Mouse (Mus musculus) c-Kit-positive CD71-positive TER-119-positive erythroid progenitor cells, embryonic 14.5 days (primary cell): ENCODE data around the gene Hyal3.
"Not testable (repeated sequence)": the region's sequence is repeated elsewhere in the genome, so short reads cannot be mapped to it uniquely, and the experiment has no call there.

Source experiments
- DNase-seq: peaks from one replicate; pipeline ENCODE4 v3.0.0-alpha.2; 2013; ENCODE audit warnings: low spot score

Gene Hyal3

DNA sequence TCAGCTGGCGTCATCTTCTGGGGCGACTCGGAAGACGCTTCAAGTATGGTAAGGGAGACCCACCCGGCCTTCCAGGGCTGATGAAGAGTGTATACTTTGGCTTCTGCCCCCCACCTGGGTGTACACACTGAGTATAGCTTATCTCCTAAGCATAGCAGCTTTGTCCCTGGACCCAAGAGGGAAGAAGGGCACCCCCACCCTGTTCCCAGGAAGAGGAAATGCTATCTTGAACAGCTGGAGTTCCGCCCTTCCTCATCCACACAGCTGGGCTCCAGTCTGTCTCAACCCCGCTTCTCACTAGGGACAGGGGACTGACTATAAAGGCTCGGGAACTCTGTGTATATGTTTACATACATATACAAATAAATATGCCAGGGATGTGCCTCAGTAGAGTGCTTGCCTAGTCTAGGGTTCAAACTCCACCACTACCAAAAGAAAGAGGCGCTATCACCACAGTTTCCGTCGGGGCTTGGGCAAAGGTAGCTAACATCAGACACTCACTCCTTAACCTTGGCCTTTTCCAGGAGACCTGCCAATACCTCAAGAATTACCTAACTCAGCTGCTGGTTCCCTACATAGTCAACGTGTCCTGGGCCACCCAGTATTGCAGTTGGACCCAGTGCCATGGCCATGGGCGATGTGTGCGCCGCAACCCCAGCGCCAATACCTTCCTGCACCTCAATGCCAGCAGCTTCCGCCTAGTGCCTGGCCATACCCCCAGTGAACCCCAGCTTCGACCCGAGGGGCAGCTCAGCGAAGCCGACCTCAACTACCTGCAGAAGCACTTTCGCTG is 8.9 kb upstream of the Hyal3 start:
- no peak for DNase-seq

DNA sequence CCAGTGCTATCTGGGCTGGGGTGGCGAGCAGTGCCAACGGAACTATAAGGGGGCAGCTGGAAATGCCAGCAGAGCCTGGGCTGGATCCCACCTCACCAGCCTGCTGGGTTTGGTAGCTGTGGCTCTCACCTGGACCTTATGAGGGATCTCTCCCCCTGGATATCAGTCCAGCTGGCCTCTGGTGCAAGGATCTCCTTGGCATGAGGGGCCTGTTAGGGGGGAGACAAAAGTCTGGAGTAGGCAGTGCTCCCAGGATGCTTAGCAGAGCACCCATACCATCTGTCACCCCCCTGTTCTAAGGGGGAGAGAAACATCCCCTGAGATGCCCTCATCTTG is 8.3 kb upstream of the Hyal3 start:
- DNase-seq, result no peak

DNA sequence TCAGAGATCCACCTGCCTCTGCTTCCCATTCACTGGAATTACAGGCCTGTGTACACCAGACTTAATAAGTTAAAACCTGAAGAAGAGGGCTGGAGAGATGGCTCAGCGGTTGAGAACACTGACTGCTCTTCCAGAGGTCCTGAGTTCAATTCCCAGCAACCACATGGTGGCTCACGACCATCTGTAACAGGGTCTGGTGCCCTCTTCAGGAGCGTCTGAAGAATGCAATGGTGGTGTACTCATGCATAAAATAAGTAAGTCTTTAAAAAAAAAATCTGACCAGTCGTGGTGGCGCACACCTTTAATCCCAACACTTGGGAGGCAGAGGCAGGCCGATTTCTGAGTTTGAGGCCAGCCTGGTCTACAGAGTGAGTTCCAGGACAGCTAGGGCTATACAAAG is 6.8 kb upstream of the Hyal3 start:
- not testable (repeated sequence) for DNase-seq

DNA sequence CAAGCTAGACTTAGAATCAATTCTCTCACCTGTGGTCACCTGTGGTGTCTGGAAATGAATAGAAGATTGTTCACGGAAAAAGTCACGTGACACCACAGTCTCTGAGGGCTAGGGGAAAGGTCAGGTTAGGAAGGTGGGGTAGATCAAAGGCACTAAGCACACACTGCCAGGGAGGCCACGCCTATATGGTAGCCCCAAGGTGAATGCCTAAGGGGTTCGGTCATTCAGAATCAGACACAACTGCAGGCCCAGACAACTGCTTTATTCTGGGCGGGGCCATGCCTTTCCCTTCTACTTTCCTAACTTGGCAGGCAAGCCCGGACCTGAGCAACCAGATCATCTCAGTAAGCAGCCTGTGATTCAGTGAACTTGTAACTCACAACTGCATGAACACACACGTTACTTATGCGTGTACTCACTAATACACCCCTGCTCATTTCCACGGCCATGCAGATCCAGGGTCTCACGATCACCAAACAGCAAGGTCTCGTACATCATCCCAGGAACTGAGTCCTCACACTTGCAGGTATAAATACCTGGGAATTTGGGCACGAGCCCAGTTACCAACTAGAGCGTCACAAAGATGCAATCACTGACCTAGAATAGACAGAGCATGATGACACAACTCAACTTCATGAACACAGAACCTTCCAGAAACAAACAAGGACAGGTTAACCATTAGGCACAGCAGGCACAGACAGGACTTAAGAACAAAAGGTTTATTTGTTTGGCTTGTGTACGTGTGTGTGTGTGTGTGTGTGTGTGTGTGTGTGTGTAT is 4.8 kb upstream of the Hyal3 start:
- DNase-seq, result no peak

DNA sequence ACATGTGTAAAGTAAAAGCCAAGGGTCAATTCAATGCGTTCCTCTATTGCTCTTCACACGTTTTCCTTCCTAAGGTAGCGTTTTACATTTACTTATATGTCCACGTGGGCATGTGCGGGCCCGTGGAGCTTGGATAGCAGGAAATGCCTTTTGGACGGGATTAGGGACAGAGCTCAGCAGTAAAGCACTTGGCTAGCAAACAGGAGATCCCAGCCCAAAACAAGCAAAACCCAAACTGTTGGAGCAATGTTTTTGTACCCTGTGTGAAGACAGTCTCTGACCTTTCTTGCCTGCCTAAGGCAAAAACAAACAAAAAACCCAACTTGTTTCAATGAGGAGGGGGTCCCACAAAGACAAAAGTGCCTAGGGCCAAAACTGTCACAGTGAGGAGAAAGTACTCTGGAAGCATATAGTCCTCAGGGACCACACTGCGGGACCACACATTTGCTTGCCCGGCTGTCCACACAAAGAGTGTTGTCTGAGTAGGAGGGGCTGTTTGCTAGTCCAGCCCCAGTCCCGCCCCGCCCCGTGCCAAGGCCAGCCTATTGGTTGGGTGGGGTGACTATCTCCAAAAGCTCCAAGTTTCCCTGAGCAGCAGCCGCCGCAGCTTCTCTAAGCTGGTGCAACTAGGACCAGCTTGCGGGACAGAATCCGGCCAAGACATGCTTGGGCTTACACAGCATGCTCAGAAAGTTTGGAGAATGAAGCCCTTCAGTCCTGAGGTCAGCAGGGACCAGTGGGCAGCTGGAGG is 4.1 kb upstream of the Hyal3 start, which contains the start of gene Hyal1:
Gene Hyal1 (plus strand): TSS at position 571 of the 751 bp plus-strand sequence.
- peak; percentile 84 for DNase-seq

DNA sequence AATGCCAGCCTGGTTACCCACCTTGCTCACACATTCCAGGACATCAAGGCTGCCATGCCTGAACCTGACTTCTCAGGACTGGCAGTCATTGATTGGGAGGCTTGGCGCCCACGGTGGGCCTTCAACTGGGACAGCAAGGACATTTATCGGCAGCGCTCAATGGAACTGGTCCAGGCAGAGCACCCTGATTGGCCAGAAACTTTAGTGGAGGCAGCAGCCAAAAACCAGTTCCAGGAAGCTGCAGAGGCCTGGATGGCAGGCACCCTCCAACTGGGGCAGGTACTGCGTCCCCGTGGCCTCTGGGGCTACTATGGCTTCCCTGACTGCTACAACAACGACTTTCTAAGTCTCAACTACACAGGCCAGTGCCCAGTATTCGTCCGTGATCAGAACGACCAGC is 2.7 kb upstream of the Hyal3 start:
- no peak for DNase-seq

DNA sequence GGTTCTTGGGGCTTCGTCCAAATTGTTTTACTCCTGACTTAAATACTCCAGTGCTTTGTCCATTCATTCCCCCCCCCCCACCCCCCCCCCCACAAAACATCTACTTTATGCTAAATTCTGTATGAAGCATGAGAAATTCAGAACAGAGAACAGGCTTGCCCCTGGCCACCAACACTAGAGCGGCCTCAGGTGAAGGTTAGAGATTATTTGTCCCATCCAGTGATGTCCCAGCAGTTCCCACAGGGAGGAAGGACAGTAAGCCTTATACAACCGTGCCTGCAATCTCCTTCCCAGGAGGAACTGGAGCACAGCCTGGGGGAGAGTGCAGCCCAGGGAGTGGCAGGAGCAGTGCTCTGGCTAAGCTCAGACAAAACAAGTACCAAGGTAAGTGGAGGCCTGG is 2.0 kb upstream of the Hyal3 start, which contains the start of gene Naa80:
Gene Naa80 (plus strand): TSS at position 301 of the 400 bp plus-strand sequence.
- DNase-seq, result no peak

DNA sequence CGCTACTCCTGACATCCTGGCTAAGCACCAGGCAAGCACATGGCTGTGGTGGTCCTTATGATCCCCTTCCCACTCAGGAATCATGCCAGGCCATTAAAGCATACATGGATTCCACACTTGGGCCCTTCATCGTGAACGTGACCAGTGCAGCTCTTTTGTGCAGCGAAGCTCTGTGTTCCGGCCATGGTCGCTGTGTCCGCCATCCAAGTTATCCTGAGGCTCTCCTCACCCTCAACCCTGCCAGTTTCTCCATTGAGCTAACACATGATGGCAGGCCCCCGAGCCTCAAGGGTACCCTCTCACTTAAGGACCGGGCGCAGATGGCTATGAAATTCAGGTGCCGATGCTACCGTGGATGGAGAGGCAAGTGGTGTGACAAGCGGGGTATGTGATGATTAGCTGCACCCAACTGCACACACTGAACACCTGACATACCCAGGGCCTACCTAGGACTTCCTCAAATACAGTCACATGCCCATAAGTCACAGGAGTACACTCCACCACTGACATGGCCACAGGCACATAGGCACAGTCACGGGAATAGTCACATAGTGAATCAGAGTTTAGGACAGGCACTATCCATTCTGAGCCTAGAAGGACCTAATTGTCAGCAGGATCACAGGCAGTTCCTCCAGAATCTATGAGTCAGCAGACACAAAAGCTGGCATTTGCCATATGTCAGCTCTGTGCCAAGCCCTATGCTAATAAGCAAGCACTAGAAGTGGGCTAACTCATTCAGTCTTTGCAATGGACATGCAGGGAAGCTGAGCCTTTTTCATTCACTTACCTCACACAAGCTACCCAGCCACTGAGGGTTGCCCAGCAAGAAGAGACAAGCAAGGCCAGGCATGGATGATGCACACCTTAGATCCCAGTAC is 1.4 kb upstream of the Hyal3 start:
- DNase-seq, result no peak

DNA sequence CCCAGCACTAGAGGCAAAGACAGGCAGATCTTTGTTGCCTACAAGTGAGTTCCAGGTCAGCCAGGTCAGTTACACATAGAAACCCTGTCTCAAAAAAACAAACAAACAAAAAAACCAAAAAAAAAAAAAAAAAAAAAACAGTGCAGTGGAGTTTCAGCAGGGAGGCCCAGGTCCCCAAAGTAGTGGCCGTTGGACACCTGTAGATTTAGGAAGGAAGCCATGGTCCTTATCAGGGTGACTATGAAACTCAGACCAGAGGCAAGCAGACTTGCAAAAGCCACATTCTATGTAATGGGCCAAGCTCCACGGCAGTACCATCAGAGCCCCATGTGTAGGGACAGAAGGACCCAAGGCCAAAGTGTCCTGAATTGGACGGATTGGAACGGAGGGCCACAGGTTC is 966 bp downstream of the Hyal3 start:
- no peak for DNase-seq

DNA sequence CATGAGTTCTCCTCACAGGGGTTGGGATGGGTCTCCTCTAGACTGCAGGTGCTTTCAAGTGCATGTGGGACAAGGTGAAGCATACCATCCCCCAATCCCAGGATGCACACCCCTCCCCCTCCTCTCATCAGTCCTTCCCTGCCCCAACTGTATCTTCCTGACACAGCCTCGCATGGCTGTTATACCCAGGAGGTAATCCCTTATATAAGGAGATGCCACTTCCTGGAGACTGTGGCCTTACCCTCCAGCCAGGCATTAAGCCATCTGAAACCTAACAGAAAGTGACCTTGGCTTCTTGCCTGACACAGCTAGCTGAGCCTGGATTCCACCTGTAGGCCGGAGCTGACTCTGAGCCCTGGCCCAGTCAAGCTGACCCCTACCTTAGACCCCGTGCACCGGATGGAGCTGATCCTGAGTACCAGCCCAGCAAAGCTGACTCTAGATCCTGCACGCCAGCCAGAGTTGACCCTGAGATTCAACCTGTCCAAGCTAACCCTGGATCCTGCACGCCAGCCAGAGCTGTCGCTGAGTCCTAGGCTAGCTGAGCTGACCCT is 2.0 kb downstream of the Hyal3 start:
- no peak for DNase-seq

DNA sequence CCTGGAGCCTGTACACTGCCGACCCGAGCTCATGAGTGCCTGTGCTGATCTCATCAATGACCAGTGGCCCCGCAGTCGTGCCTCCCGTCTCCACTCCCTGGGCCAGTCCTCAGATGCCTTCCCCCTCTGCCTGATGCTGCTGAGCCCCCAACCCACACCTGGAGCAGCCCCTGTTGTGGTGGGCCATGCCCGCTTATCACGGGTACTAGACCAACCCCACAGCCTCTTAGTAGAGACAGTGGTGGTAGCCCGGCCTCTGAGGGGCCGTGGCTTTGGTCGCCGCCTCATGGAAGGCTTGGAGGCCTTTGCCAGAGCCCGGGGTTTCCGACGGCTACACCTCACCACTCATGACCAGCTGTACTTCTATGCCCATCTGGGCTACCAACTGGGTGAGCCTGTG is 2.6 kb downstream of the Hyal3 start:
- no peak for DNase-seq

DNA sequence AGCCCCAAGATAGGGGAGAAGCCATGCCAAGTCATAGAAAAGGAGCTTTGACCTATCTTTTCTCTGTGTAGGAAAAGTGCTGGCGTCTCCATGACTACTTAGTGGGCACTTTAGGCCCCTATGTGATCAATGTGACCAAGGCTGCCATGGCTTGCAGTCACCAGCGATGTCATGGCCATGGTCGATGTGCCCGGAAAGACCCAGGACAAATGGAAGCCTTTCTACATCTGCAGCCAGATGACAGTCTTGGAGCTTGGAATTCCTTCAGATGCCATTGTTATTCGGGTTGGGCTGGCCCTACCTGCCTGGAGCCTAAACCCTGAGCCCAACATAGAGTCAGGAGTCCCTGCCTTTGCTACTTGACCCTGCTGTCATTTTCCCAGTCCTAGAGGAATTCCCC is 5.9 kb downstream of the Hyal3 start:
- DNase-seq, result no peak

DNA sequence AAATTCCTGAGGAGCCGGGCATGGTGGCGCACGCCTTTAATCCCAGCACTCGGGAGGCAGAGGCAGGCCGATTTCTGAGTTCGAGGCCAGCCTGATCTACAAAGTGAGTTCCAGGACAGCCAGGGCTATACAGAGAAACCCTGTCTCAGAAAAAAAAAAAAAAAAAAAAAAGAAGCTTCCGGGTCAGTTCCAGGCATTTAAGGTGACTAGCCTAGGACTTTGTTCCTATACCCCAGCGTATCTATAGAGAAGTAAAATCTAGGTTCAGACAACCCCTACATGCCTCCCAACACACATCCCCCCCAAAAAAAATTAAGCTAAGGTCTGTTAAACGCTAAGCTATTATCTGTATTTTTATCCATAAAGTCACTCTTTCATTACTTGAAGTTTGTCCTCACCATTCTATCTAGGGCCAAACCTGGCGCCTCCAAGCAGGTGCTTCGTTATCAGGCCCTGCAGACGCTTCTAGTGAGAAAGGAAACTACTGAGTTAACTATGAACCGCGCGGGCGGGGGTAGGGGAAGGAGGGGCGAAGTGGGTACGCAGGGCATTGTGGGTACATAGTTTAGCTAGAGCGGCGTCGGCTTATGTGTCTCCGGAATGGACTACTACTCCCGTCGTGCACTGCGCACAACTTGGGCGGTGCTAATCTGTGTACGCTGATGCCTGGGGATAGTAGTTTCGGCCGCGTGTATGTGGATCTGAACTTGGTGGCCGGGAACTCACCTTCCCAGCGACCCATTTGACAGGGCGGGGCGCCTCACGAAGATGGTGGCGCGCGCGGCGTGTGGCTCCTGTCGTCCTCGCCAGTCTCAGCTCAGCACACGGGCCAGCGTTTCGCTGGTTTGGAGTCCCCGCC is 6.6 kb downstream of the Hyal3 start, which contains the start of gene Ifrd2:
Gene Ifrd2 (plus strand): TSS at position 669 of the 859 bp plus-strand sequence.
- DNase-seq, result peak; percentile 99

DNA sequence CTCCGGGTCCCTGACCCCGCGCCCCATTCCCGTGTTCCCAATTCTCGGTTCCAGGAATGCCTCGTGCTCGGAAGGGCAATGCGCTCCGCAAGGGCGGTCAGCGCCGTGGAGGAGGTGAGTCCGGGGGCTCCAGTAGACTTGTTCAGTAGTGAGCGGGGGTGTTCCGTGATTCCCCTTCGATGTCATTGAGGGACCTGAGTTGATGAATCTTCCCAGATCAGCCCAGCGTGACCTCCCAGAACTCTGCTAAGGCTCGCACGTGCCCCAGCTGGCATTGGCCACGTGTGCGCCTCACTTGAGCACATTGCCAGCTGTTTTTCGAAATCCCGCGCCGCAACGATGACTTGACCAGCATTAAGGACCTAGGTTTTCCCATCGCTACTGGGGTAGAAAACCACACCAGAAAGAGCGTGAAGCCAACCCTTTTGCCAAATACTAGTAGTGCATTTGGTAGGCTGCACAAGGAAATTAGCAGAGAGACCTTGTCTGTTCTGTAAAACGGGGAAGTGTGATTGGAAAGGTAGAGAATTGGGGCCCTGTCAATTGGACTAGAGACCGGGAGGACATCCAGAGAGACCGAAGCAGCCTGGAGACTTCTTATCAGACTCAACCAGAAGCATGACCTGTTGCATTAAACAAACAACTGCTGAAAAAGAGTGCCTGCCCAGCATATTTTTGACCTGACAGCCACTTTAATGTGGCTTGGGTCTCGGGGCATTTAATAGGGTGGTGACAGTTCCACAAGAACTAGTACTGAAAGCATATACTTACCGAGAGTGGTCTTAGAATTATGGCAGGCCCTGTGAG is 7.4 kb downstream of the Hyal3 start:
- peak; percentile 80 for DNase-seq

DNA sequence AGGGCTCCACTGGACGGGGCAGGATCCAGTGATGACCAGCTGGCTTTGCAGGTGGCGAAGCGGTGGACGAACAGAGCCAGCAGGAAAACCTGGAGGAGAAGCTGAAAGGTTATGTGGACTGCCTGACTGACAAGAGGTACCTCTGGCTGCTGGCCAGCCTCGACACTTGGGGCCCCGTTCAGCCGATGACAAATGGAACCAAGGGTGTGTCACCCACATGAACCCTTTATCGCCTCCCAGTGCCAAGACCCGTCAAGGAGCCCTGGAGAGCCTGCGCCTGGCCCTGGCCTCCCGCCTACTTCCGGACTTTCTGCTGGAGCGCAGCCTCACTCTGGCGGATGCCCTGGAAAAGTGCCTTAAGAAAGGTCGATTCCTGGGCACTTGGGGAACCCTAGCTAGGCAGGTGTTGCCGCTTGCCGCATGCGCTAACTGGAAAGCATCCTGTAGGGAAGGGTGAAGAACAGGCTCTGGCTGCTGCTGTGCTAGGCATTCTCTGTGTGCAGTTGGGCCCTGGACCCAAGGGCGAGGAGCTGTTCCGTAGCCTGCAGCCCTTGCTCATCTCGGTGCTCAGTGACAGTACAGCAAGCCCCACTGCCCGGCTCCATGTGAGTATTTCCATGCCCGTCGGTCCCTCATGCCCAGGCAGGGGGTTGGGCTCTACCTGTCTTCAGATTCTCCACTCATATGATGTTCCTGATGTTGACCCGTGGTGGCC is 9.6 kb downstream of the Hyal3 start:
- peak; percentile 76 for DNase-seq

DNA sequence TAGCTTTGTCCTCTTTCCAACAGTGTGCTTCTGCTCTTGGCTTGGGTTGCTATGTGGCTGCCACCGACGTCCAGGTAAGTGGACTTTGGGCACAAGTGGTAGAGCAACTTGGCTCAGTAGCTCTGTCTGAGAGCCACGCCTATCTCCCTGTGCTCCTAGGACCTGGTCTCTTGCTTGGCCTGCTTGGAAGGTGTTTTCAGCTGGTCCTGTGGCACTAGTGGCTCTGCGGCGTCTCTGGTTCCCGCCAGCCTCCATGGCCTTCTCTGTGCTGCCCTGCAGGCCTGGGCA is 10.1 kb downstream of the Hyal3 start:
- DNase-seq, result no peak

DNA sequence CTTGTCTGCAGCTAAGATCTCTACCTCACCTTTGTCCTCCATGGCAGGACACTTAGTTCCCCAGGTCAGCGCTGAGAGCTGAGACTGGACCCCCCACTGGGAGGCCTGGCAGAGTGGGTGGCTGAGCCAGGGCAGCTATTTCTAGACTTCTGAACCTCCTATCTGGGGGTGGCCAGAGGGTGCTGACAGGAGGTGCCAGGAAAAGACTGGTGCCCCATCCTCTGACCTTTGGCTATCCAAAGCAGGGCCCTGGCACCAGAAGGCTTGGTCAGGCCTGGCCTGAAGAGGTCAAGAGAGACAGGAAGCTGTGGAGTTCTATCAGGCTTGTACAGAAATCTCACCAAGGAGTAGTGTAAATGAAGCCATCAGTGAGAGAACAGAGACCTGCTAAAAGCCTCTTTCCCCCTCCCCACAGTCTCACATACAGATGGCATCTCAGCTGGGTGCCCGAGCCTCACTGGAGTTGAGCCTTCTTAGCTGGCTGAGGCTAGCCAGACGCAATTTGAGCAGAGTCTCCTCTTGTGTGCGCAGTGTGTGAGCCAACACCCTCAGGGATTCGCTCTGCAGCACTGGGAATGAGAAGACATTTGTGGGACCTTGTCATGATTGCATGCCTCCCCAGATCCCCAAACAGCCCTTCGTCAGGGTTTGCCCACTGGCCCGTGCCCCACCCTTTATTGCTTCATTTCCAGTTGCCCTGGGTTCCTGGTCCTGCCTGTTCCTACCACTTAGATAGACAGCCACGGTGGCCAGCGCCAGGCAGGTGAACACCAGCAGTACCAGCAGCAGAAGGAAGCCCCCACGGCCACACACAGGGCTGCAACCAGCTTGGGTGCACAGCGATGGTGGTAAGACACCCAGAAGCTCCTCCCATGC is 12.7 kb downstream of the Hyal3 start:
- no peak for DNase-seq
